ENCODE assay signal across 10 mouse cellular contexts in the genomic region with DNA sequence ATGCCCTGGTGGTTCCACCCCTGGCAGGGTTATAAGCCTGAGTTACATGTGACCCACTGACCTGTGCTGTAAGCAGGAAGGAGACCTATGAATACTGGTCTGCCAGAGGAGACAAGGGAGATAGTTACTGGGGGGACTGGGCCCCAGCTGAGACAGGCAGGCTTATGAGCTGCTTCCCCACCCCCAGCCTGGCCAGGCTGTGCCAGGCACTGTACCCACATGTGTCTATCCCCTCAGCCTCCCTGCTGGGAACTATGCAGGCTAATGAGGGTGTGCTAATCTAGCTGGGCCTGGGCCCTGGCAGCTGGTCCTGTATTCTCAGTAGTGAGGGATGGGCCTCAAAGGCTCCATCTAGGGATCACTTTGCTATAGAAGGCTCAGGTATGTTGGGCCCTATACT. TPM values are rescaled to one million over a fixed set of nuclear protein-coding genes. Genes with fewer than 3 reads are reported as not detected.
DNase-seq lines count a peak whose midpoint lies in the region; ATAC-seq and TF ChIP-seq lines count a peak whose summit lies in the region.
"Had no signal": no experiment of that assay in that cellular context is flagged by ENCODE, and none has a peak within 500 bp of the region (broad histone marks: within the 10 kb centered on the region; RNA-seq: fewer than 3 reads in every experiment).

No protein-coding gene starts in this region.

- H3K4me2 ChIP-seq in liver, embryonic 13.5 days, result 0 out of 2 replicates have a peak overlapping the region, but pooled peaks have one; percentile 99

- no peak overlapping the region for H3K4me3 ChIP-seq in gastrocnemius, adult 2 months
- peak overlapping the region; percentile 60 for H3K4me3 ChIP-seq in E14TG2a.4 (replicated peaks; ENCODE audit: low read length)
- H3K4me3 ChIP-seq in liver, embryonic 13.5 days (replicated peaks), result no peak overlapping the region
- H3K4me3 ChIP-seq: heart, embryonic 13.5 days; lung, embryonic 15.5 days had no signal

- H3K36me3 ChIP-seq in E14TG2a.4 (ENCODE audit: insufficient read depth, low read length), result peaks cover 83% of the 10 kb centered on the region
- peaks cover 32% of the 10 kb centered on the region for H3K36me3 ChIP-seq in liver, embryonic 13.5 days

- H3K27ac ChIP-seq in gastrocnemius, adult 2 months, result peak overlapping the region; percentile 85
- H3K27ac ChIP-seq in liver, embryonic 13.5 days, result peak overlapping the region; percentile 66
- H3K27ac ChIP-seq: heart, embryonic 13.5 days; lung, embryonic 15.5 days had no signal

- intact Hi-C loops in gastrocnemius, adult 2 months (cut with DNase I), result no loop called here

- H3K27me3 ChIP-seq in E14TG2a.4 (ENCODE audit: insufficient read depth, low read length), result peaks cover 10% of the 10 kb centered on the region
- H3K27me3 ChIP-seq in liver, embryonic 13.5 days, result 0 out of 2 replicates have a peak, but pooled peaks cover 10% of the 10 kb centered on the region

- ATAC-seq in liver, embryonic 13.5 days (ENCODE audit: low read depth), result no peak
- ATAC-seq in erythroid progenitor cell, adult 5-6 weeks (replicated peaks; ENCODE audit: low FRiP score, poor library complexity, severe bottlenecking), result no peak

- H3K4me1 ChIP-seq in E14TG2a.4 (replicated peaks; ENCODE audit: low read depth, low read length), result peaks cover 74% of the 10 kb centered on the region
- H3K4me1 ChIP-seq in liver, embryonic 13.5 days (replicated peaks), result peaks cover 80% of the 10 kb centered on the region

- no peak for TF ChIP-seq CTCF in gastrocnemius, adult 2 months (IDR thresholded peaks at IDR 0.05)
- TF ChIP-seq CTCF in E14TG2a.4 (conservative IDR thresholded peaks at IDR 0.05; ENCODE audit: low read length), result no peak

- H3K9me3 ChIP-seq in E14TG2a.4 (ENCODE audit: low read length), result no peaks in the 10 kb centered on the region
- H3K9me3 ChIP-seq in liver, embryonic 13.5 days (replicated peaks), result no peaks in the 10 kb centered on the region
- H3K9me3 ChIP-seq: heart, embryonic 13.5 days; lung, embryonic 15.5 days had no signal

- no peak for DNase-seq in gastrocnemius, adult 2 months
- DNase-seq in gastrocnemius, postnatal 25 days, result no peak
- peak; percentile 75 to 76 for DNase-seq in cerebellum, postnatal 14 days
- no peak for DNase-seq in liver, embryonic 13.5 days
- no peak for DNase-seq in testis, postnatal 10 days (ENCODE audit: low spot score)
- DNase-seq in adrenal gland, postnatal 25 days, result no peak

- H3K9ac ChIP-seq in liver, embryonic 13.5 days, result peak overlapping the region; percentile 37
- H3K9ac ChIP-seq: lung, embryonic 15.5 days had no signal

RNA-seq across cellular contexts. Expression of gene Tprn, which starts 4.8 kb away (rescaled TPM):
- total RNA-seq in gastrocnemius, adult 2 months (2021), result 1 to 10 TPM; 3.1 to 3.5 TPM
- total RNA-seq in gastrocnemius, postnatal 25 days (2021), result 1 to 10 TPM; 2.1 to 2.9 TPM
- polyA plus RNA-seq in liver, embryonic 13.5 days (2015; fragmentation: Nextera tagmentation; extraction: Ambion mirVana), result 5.6 and 6.1 TPM in 2 replicates
- total RNA-seq in erythroid progenitor cell, adult 5-6 weeks (2015; ENCODE audit: low replicate concordance), result 1.1 TPM in 1 of 2 replicates, not detected in the other
- total RNA-seq in erythroid progenitor cell, adult 5-6 weeks (2017; ENCODE audit: low replicate concordance), result 1.0 and 2.2 TPM in 2 replicates
- 10.0 and 10.7 TPM in 2 replicates for total RNA-seq in adrenal gland, postnatal 25 days (2021)

RNA-seq across cellular contexts. Expression of gene Ssna1, which starts 5.0 kb away (rescaled TPM):
- 10 to 100 TPM; 28.0 to 35.5 TPM for total RNA-seq in gastrocnemius, adult 2 months (2021)
- 10 to 100 TPM; 31.6 to 33.0 TPM for total RNA-seq in gastrocnemius, postnatal 25 days (2021)
- 158 and 162 TPM in 2 replicates for polyA plus RNA-seq in liver, embryonic 13.5 days (2015; fragmentation: Nextera tagmentation; extraction: Ambion mirVana)
- total RNA-seq in erythroid progenitor cell, adult 5-6 weeks (2015; ENCODE audit: low replicate concordance), result 114 and 128 TPM in 2 replicates
- total RNA-seq in erythroid progenitor cell, adult 5-6 weeks (2017; ENCODE audit: low replicate concordance), result 46.2 and 81.0 TPM in 2 replicates
- total RNA-seq in adrenal gland, postnatal 25 days (2021), result 35.1 and 47.7 TPM in 2 replicates

RNA-seq across cellular contexts. Expression of gene Anapc2, which starts 5.0 kb away (rescaled TPM):
- 10 to 100 TPM; 29.7 to 32.3 TPM for total RNA-seq in gastrocnemius, adult 2 months (2021)
- 10 to 100 TPM; 27.0 to 27.3 TPM for total RNA-seq in gastrocnemius, postnatal 25 days (2021)
- polyA plus RNA-seq in liver, embryonic 13.5 days (2015; fragmentation: Nextera tagmentation; extraction: Ambion mirVana), result 50.5 and 51.0 TPM in 2 replicates
- total RNA-seq in erythroid progenitor cell, adult 5-6 weeks (2015; ENCODE audit: low replicate concordance), result 34.6 and 55.8 TPM in 2 replicates
- total RNA-seq in erythroid progenitor cell, adult 5-6 weeks (2017; ENCODE audit: low replicate concordance), result 29.7 and 40.0 TPM in 2 replicates
- total RNA-seq in adrenal gland, postnatal 25 days (2021), result 70.9 and 95.1 TPM in 2 replicates

RNA-seq across cellular contexts. Expression of gene Tmem203, which starts 12.0 kb away (rescaled TPM):
- total RNA-seq in gastrocnemius, adult 2 months (2021), result 10 to 100 TPM; 11.4 to 12.6 TPM
- total RNA-seq in gastrocnemius, postnatal 25 days (2021), result 10 to 100 TPM; 10.3 to 11.3 TPM
- 13.5 and 14.7 TPM in 2 replicates for polyA plus RNA-seq in liver, embryonic 13.5 days (2015; fragmentation: Nextera tagmentation; extraction: Ambion mirVana)
- total RNA-seq in erythroid progenitor cell, adult 5-6 weeks (2015; ENCODE audit: low replicate concordance), result 11.9 and 18.9 TPM in 2 replicates
- total RNA-seq in erythroid progenitor cell, adult 5-6 weeks (2017; ENCODE audit: low replicate concordance), result 1.8 and 8.5 TPM in 2 replicates
- 32.3 and 48.8 TPM in 2 replicates for total RNA-seq in adrenal gland, postnatal 25 days (2021)

RNA-seq across cellular contexts. Expression of gene AL732309.1, which starts 20.6 kb away (rescaled TPM):
- total RNA-seq in gastrocnemius, adult 2 months (2021), result 1 to 10 TPM in 1 of 2 experiments, under 1 TPM in 1; 0.86 to 1.2 TPM
- under 1 TPM; 0.82 to 0.99 TPM for total RNA-seq in gastrocnemius, postnatal 25 days (2021)
- polyA plus RNA-seq in liver, embryonic 13.5 days (2015; fragmentation: Nextera tagmentation; extraction: Ambion mirVana), result 2.1 and 2.7 TPM in 2 replicates
- total RNA-seq in erythroid progenitor cell, adult 5-6 weeks (2015; ENCODE audit: low replicate concordance), result 4.0 and 4.6 TPM in 2 replicates
- total RNA-seq in erythroid progenitor cell, adult 5-6 weeks (2017; ENCODE audit: low replicate concordance), result not detected in 2 replicates
- total RNA-seq in adrenal gland, postnatal 25 days (2021), result 3.5 and 8.1 TPM in 2 replicates

Comparison
In these comparisons a context has a peak if more than half of its experiments do, and no peak if none do; other contexts are left out.
1. DNase-seq: peak in cerebellum, postnatal 14 days (2 of 2); none in gastrocnemius, adult 2 months (single experiment), gastrocnemius, postnatal 25 days (single experiment), liver, embryonic 13.5 days (single experiment), testis, postnatal 10 days (single experiment) and adrenal gland, postnatal 25 days (single experiment).